Mouse (Mus musculus): Measurements from ENCODE around the gene Kcnh1. TPM values are rescaled to one million over a fixed set of nuclear protein-coding genes. Genes with fewer than 3 reads are reported as not detected.

The Kcnh1 gene
- polyA plus RNA-seq, 1 experiment from 2014 or later = 0.88 TPM

DNA sequence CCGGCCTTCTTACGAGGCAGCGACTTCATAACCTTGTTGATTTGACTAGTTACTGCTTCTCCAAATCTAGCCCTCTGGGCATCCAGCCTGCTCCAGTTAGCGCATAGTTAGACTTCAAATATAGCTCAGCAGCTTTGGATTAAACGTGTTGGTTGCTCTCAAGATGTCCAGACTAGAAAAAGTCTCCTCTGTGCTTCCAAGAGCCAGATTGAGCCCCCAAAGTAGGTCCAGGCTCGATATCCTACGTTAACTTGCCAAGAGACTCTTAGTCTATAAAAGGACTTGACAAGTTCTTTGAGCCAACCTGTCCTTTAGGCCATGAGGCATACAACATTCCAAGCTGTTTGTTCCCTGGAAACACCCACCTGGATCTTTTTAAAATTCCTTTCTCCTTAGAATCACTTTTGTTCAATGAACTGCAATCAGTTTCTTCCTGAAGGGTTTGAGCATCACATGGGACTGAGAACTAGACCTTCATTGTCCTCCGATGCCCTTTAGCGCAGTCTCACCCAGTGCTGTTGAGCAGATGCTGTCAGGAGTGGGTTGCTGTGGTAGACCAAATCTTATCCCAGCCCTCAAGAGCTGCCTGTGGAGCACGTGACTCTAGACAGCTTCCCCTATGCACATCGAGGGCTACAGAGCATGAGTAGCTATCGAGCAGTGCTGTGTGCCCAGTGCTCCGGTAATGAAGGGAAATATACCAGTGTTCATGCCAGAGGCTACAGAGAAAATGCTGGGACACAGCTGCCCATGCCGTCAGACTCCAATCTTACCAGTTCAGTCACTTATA lies 231.0 kb downstream of the Kcnh1 start:
- DNase-seq (ENCODE audit: low spot score) = no peak
- WGBS = 91% methylated on average over 14 of the region's 14 CpGs
- no peak overlapping the region for H3K27ac ChIP-seq (ENCODE audit: low read depth, low read length)
- no peaks in the 10 kb centered on the region for H3K9me3 ChIP-seq (replicated peaks; ENCODE audit: control insufficient read depth, low read length)
- H3K4me2 ChIP-seq (ENCODE audit: low read length) = no peak overlapping the region
- H3K4me1 ChIP-seq (ENCODE audit: control insufficient read depth, insufficient read depth, low read length) = no peaks in the 10 kb centered on the region
- H3K27me3 ChIP-seq (replicated peaks; ENCODE audit: control insufficient read depth, insufficient read depth, low read length) = no peaks in the 10 kb centered on the region
- ATAC-seq = no peak
- H3K36me3 ChIP-seq (ENCODE audit: control insufficient read depth, insufficient read depth, low read length) = no peaks in the 10 kb centered on the region
- H3K4me3 ChIP-seq (ENCODE audit: low read depth, low read length) = no peak overlapping the region
- no peak overlapping the region for H3K9ac ChIP-seq (ENCODE audit: low read length)

DNA sequence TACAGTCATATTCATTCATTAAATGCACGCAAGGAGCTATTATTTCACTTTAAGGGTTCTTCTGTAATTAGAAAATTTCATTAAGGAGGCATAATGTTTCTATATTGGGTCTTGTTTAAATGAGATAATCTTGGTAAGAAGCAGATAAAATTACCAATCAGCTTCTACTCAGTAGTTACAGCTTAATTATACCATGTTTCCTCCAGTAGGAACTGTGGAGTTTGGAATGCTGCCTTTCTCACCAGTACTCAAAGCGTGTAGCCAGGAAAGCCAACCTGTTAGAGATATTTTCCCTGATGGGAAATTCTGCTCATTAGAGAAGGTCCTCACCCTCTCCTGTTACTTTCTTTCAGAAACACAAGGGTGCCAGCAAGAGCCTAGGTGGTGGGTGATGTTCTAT lies 240.8 kb downstream of the Kcnh1 start:
- Histone ChIP-seq H3K4me2 (ENCODE audit: low read length) (no peak overlapping the region), H3K9ac (ENCODE audit: low read length) (no peak overlapping the region), H3K27ac (ENCODE audit: low read depth, low read length) (no peak overlapping the region), H3K36me3 (ENCODE audit: control insufficient read depth, insufficient read depth, low read length) (no peaks in the 10 kb centered on the region), H3K9me3 (replicated peaks; ENCODE audit: control insufficient read depth, low read length) (no peaks in the 10 kb centered on the region), H3K4me3 (ENCODE audit: low read depth, low read length) (no peak overlapping the region), H3K27me3 (replicated peaks; ENCODE audit: control insufficient read depth, insufficient read depth, low read length) (no peaks in the 10 kb centered on the region), H3K4me1 (ENCODE audit: control insufficient read depth, insufficient read depth, low read length) (no peaks in the 10 kb centered on the region)
- WGBS = 88% methylated on average over 2 of the region's 2 CpGs
- ATAC-seq (no peak), DNase-seq (ENCODE audit: low spot score) (no peak)

DNA sequence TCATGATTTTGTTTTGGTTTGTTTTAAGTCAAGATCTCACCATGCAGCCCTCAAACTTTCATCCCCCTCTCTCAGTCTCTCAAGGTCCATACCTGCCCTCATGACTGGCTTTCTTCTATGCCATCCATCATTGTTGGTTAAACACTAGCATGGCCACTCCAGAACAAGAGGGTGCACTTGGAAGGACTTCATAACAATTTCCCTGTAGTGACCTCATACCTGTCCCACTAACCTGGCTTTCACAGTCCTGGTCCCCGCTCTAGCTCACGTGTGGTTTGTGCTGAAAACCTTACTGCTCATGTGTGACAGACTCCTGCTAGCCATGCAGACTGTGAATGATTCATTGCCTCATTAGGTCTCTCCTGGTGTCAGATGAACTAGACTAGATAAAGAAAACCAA lies 244.9 kb downstream of the Kcnh1 start:
- Histone ChIP-seq H3K4me2 (ENCODE audit: low read length) (no peak overlapping the region), H3K4me3 (ENCODE audit: low read depth, low read length) (no peak overlapping the region), H3K9me3 (replicated peaks; ENCODE audit: control insufficient read depth, low read length) (no peaks in the 10 kb centered on the region), H3K4me1 (ENCODE audit: control insufficient read depth, insufficient read depth, low read length) (no peaks in the 10 kb centered on the region; the same call in 1 of the 2 replicates), H3K27ac (ENCODE audit: low read depth, low read length) (no peak overlapping the region), H3K36me3 (ENCODE audit: control insufficient read depth, insufficient read depth, low read length) (no peaks in the 10 kb centered on the region), H3K9ac (ENCODE audit: low read length) (no peak overlapping the region), H3K27me3 (replicated peaks; ENCODE audit: control insufficient read depth, insufficient read depth, low read length) (no peaks in the 10 kb centered on the region)
- WGBS = 86% methylated on average over 2 of the region's 2 CpGs
- ATAC-seq (no peak), DNase-seq (ENCODE audit: low spot score) (no peak)

DNA sequence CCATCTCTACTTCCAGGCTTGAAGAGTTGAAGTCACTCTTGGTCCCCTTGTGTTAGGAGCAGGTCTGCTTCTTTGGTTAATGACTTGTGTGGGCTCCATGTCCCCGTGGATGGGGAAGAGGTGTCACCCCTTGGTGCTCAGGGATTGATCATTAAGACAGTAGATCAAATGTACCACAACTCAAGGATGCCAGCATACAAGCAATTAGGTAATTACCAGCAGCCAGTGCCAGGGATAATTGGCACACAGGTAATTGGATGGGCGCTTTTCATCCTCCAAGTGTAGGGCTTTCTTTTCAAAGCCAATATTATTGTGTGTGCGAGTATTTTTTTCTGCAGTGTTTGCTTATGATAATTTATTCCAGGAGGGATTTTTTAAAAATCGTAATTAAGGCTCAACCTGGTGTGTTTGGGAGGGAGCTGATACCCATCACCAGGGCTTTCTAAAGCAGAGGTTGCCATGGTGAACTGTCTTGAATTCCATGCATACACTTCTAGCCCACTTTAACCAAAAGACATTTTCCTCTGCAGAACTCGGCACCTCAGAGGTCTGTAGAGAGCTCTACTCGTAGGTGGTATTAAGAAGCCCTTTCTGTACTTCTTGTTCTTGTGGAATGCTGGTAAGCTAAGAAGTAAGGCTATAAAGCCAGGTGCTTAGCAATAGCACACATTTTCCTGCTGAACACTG lies 248.7 kb downstream of the Kcnh1 start:
- H3K4me2 ChIP-seq (ENCODE audit: low read length) = no peak overlapping the region
- H3K9me3 ChIP-seq (replicated peaks; ENCODE audit: control insufficient read depth, low read length) = no peaks in the 10 kb centered on the region
- ATAC-seq (peak; percentile 37; the same call in 1 of the 2 replicates), DNase-seq (ENCODE audit: low spot score) (peak; percentile 54)
- whole genome bisulfite sequencing = 20% methylated on average over 6 of the region's 6 CpGs
- H3K9ac ChIP-seq (ENCODE audit: low read length) = no peak overlapping the region
- H3K4me3 ChIP-seq (ENCODE audit: low read depth, low read length) = no peak overlapping the region
- no peaks in the 10 kb centered on the region for H3K36me3 ChIP-seq (ENCODE audit: control insufficient read depth, insufficient read depth, low read length)
- H3K27me3 ChIP-seq (replicated peaks; ENCODE audit: control insufficient read depth, insufficient read depth, low read length) = no peaks in the 10 kb centered on the region
- no peak overlapping the region for H3K27ac ChIP-seq (ENCODE audit: low read depth, low read length)
- peaks cover 4% of the 10 kb centered on the region; the same call in 1 of the 2 replicates for H3K4me1 ChIP-seq (ENCODE audit: control insufficient read depth, insufficient read depth, low read length)

DNA sequence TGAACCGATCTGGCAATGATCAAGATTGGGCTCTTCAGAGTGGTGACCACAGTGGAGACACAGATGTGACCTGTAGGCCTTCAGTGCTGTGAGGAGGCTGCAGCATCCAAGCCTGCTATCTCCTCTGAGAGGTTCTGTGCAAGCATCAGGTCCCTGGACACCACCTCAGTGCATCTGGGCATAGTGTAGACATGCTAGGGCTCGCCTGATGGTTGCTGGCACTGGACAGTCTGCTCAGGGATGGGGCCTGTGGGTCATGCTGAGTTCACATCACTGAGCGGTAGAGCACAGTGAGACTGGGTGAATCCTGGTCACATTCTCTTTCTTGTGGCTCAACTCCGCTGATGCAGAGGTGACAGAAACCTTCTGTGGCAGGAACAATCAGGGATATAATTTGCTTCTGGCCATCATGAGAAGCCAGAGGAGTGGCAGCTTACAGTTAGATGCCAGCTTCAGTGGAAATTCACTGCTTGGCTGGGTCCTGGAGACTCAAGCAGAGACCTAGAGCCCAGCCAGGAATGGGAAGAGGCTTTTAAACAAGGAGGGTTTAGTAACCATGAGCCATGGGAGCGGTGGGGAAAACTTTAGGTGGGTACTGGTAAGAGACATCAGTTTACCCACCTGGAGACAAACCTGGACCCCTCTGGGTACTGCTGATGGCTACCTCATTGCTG lies 252.3 kb downstream of the Kcnh1 start:
- 92% methylated on average over 5 of the region's 5 CpGs for WGBS
- H3K27me3 ChIP-seq (replicated peaks; ENCODE audit: control insufficient read depth, insufficient read depth, low read length) = no peaks in the 10 kb centered on the region
- ATAC-seq (no peak), DNase-seq (ENCODE audit: low spot score) (no peak)
- no peak overlapping the region for H3K4me3 ChIP-seq (ENCODE audit: low read depth, low read length)
- peaks cover 10% of the 10 kb centered on the region for H3K4me1 ChIP-seq (ENCODE audit: control insufficient read depth, insufficient read depth, low read length)
- H3K36me3 ChIP-seq (ENCODE audit: control insufficient read depth, insufficient read depth, low read length) = no peaks in the 10 kb centered on the region
- H3K9me3 ChIP-seq (replicated peaks; ENCODE audit: control insufficient read depth, low read length) = no peaks in the 10 kb centered on the region
- H3K9ac ChIP-seq (ENCODE audit: low read length) = no peak overlapping the region
- H3K4me2 ChIP-seq (ENCODE audit: low read length) = no peak overlapping the region
- no peak overlapping the region for H3K27ac ChIP-seq (ENCODE audit: low read depth, low read length)

DNA sequence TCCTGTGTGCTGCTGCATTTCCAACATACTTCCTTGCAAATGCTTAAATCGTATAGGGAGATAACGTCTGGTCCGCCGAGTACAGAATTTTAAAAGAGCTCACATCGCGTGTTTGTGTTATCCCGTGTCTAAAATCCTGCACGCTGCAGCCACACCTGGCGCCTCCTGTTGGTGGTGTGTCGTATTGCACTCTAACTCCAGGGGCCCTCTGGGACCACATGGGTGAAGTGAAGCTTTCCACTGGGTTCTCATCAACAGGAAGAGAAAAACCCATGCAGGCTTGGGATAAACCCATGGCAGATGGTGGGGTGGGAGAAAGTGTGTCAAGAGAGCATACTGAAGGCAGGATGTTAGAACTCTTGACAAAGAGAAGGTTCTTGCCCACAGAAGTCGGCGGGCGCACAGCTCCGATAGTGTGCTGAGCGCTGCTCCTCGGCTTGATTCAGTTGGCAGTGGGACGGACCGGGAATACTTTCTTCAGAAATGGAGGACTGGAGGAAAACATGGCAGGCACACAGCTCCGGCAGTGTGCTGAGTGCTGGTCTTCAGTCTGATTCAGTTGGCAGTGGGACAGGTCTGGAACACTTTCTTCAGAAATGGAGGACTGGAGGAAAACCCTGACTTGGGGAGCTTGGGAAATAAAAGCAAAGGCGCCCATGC lies 253.6 kb downstream of the Kcnh1 start:
- no peak for DNase-seq (ENCODE audit: low spot score)
- no peak overlapping the region for H3K4me3 ChIP-seq (ENCODE audit: low read depth, low read length)
- peak; percentile 53 for ATAC-seq
- H3K27me3 ChIP-seq (replicated peaks; ENCODE audit: control insufficient read depth, insufficient read depth, low read length) = no peaks in the 10 kb centered on the region
- 60% methylated on average over 20 of the region's 20 CpGs for WGBS
- no peaks in the 10 kb centered on the region for H3K9me3 ChIP-seq (replicated peaks; ENCODE audit: control insufficient read depth, low read length)
- H3K9ac ChIP-seq (ENCODE audit: low read length) = no peak overlapping the region
- H3K36me3 ChIP-seq (ENCODE audit: control insufficient read depth, insufficient read depth, low read length) = no peaks in the 10 kb centered on the region
- H3K4me1 ChIP-seq (ENCODE audit: control insufficient read depth, insufficient read depth, low read length) = peaks cover 10% of the 10 kb centered on the region
- no peak overlapping the region; the same call in 1 of the 2 replicates for H3K4me2 ChIP-seq (ENCODE audit: low read length)
- H3K27ac ChIP-seq (ENCODE audit: low read depth, low read length) = peak overlapping the region; percentile 81

DNA sequence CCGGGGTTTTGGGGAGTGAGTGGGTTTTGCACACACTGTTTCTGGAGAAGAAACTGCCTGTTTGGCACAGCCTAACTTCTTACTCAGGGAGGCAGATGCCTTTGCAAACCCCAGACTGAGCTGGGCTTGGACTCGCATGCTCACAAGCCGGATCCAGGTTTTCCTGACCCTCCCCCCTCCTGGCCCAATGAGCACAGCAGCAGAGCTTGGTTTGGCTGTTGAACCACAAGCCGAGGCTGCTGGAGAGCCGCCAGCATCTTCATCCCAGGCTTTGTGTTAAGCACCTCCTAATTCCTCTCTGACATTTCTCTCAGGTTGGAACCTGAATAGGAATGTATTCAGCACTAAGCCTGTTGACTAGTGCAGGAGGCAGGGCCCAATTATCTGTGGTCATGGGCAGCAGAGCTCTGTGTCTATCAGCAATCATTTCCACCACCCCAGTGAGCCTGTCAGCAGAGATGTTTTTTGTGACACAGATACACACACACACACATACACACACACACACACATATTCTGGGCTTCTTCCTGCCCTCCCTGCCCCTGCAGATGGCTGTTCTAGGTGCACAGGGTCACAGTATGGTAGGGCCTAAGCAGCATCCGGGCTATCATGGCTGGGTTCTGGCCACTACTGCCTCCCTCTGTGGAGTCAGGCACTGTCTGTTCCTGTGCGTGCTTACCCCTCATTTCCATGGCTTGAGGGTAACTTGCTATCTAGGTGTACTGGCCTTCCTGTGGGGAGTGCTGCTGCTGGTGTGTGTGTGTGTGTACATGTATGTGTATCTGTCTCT lies 254.3 kb downstream of the Kcnh1 start:
- 17% methylated on average over 7 of the region's 7 CpGs for WGBS
- peak overlapping the region; percentile 81; the same call in 1 of the 2 replicates for H3K27ac ChIP-seq (ENCODE audit: low read depth, low read length)
- DNase-seq (ENCODE audit: low spot score) = peak; percentile 92
- no peaks in the 10 kb centered on the region for H3K9me3 ChIP-seq (replicated peaks; ENCODE audit: control insufficient read depth, low read length)
- H3K4me3 ChIP-seq (ENCODE audit: low read depth, low read length) = no peak overlapping the region
- no peak overlapping the region for H3K4me2 ChIP-seq (ENCODE audit: low read length)
- ATAC-seq = peak; percentile 90
- no peak overlapping the region; the same call in 1 of the 2 replicates for H3K9ac ChIP-seq (ENCODE audit: low read length)
- H3K36me3 ChIP-seq (ENCODE audit: control insufficient read depth, insufficient read depth, low read length) = no peaks in the 10 kb centered on the region
- no peaks in the 10 kb centered on the region for H3K27me3 ChIP-seq (replicated peaks; ENCODE audit: control insufficient read depth, insufficient read depth, low read length)
- peaks cover 10% of the 10 kb centered on the region for H3K4me1 ChIP-seq (ENCODE audit: control insufficient read depth, insufficient read depth, low read length)

DNA sequence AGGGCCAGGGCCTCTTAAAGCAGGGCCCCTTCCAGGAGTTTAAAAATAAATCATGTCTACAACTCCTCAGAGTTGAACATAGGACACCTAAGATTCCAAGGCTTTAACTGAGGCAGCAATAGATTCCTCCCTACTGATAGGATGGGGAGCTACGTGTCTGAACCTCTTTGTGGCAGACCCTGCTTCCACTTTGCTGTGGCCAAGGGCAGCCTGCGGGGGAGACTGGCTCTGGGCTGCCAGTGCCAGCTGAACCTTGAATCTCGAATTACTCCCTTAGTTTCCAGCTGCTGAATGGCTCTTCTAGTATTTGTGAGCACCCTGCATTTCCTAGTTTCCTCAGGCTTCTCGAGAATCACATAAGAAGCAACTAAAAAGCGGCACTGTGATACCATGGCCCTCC lies 255.6 kb downstream of the Kcnh1 start:
- no peak overlapping the region for H3K9ac ChIP-seq (ENCODE audit: low read length)
- no peak for ATAC-seq
- no peaks in the 10 kb centered on the region for H3K27me3 ChIP-seq (replicated peaks; ENCODE audit: control insufficient read depth, insufficient read depth, low read length)
- H3K4me3 ChIP-seq (ENCODE audit: low read depth, low read length) = no peak overlapping the region
- no peak for DNase-seq (ENCODE audit: low spot score)
- 63% methylated on average over 5 of the region's 5 CpGs for WGBS
- H3K36me3 ChIP-seq (ENCODE audit: control insufficient read depth, insufficient read depth, low read length) = no peaks in the 10 kb centered on the region
- no peaks in the 10 kb centered on the region for H3K9me3 ChIP-seq (replicated peaks; ENCODE audit: control insufficient read depth, low read length)
- H3K4me2 ChIP-seq (ENCODE audit: low read length) = no peak overlapping the region
- H3K27ac ChIP-seq (ENCODE audit: low read depth, low read length) = no peak overlapping the region
- peaks cover 10% of the 10 kb centered on the region for H3K4me1 ChIP-seq (ENCODE audit: control insufficient read depth, insufficient read depth, low read length)

All from forebrain, embryonic 14.5 days (tissue).